Mouse (Mus musculus) gastrocnemius, postnatal 4 days (tissue): Measurements from ENCODE around the gene Ndufaf7. TPM values are rescaled to one million over a fixed set of nuclear protein-coding genes. Genes with fewer than 3 reads are reported as not detected.

Experiments
- DNase-seq, 2 experiments: peaks; one replicate each; pipeline ENCODE4 v3.0.0; 2021 to 2022; ENCODE audit warnings: low spot score in 2 of 2, mixed read lengths in 2 of 2
- total RNA-seq, 2 experiments: library from RNA; stranded (reverse); gene quantifications; 2 replicates each; pipeline ENCODE4 v1.2.3; 2021

The Ndufaf7 gene
- total RNA-seq, 2 experiments from 2014 or later, result 29.5 to 33.5 TPM

DNA sequence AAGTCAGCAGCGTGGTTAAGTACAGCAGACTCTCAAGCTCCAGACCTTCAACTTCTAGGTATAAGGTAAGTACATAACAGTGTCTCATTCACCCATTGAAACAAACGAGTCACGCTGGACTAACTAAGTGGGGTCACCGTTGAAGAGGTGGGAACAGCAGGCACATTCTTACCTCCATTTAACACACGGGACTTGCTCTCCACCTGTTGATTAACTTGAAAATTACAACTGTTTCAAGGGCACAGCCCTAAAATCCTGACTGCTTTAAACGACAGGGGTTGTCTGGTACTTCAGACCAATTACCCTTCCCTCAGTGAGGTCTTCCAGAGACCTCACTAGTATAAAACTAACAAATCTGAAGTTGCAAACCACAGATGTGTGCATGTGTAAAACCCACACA, 22.5 kb downstream of the Ndufaf7 start:
- no peak for DNase-seq

- no peak for DNase-seq
These were observed 27.5 kb downstream of the Ndufaf7 start for GRCm38 (mm10) chr17:78964387-78964786.

DNA sequence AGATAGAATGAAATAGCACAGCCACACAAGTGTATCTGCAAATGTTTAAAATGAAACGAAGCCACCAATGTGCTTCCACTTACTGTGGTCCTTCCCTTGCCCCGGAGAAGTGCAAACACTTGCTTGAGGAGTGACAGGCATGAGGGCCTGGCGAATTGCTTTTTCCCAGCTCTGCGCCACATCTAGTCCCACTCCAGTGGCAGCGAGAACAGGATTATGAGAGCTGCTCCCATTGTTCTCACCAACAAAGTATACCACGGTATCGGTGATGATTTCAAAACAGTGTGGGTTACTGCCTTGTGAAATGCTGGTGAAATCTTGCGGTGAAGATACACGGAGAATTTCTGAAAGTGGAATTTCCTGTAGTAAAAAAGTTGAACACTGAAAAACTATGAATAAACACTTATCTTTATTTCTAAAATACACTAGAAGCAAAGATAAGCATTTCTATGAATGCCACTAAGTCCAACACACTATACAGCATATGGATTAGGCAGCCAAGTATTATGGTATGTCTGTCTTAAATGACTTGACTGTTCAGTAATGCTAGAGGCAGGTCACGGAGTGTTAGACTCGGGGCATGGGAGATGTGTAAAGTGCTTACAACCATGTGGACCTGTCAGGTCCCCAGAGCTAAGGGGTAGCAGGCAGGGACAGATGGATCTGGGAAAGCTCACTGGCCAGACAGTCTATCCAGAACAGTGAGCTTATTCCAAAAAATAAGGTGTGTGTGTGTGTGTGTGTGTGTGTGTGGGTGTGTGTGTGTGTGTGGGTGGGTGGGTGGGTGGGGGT, 29.4 kb downstream of the Ndufaf7 start:
- no peak for DNase-seq

- DNase-seq, result no peak
These were observed 31.6 kb downstream of the Ndufaf7 start for GRCm38 (mm10) chr17:78968500-78968899.

GRCm38 (mm10) chr17:78983166-78983565, 46.2 kb downstream of the Ndufaf7 start:
- no peak for DNase-seq

DNA sequence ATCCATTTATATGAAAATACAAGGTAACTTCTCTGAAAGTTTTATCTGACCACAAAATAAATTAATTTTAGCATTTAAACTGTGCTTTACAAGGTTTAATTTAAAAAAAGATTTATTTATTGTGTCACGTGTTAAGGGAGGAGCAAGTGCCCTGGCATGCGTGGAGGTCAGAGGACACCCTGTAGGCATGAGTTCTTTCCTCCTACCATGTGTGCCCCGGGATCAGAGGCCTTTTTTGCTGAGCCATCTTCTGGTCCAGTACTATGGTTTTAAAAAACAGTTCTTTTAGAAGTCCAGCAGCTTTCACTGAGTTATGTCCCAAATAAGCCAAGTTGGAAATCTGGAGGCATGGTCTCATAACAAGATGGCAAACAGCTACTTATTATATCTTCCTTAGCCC, 46.8 kb downstream of the Ndufaf7 start:
- DNase-seq, result no peak

- DNase-seq, result no peak
These were observed 52.1 kb downstream of the Ndufaf7 start for GRCm38 (mm10) chr17:78989015-78989414.

GRCm38 (mm10) chr17:78991549-78991948, 54.6 kb downstream of the Ndufaf7 start:
- DNase-seq, result no peak

DNA sequence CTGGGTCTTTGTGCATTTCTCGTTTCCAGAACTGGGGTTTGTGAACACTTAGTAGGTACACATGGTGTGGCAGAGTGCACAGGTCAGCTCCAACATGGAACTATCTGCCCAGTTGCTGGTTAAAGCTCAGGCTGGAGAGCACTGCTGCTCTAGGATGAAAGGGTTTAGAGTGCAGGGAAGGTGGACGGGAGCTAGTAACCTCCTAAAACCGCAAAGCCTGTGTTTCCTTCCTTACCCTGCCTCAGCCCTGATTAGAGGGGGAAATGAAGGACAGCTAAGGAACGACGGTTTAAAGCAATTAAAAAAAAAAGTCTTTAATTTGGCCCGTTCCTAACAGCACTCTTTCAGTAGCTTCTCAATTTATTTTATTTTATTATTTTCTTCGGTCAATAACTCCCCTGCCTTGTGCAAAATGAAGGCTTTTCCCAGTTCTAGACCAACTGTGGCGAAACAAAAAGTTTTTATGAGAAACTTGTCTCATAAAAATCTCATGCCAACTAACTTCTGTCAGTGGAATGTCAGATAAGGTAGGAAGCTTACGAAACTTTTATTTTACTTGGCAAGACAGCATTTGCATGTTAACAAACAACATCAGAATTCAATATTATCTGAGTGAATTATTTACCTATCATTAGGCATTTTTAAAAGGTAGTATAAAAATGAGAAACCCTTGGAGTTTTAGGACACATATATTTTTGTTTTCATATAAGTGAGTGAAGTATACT, 55.5 kb downstream of the Ndufaf7 start:
- DNase-seq, result no peak

DNA sequence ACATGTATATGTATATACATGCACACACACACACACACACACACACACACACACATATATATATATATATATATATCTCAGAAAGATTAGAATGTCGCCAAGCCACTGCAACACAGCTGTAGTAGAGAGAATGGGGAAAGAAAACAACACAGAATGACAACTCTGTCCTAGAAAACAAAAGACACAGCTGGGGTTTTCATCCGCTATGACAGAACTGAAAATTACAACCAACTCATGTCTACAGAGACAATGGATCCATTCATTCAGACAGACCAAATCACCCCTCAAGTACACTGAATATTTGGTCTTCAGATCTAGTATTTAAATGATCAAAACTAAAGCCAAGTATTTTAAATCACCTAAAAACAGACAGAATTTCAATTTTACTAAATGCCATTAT, 56.7 kb downstream of the Ndufaf7 start:
- DNase-seq, result no peak

GRCm38 (mm10) chr17:78994382-78994781, 57.4 kb downstream of the Ndufaf7 start:
- no peak for DNase-seq

GRCm38 (mm10) chr17:78994931-78995820, 58.2 kb downstream of the Ndufaf7 start:
- DNase-seq, result no peak

Other genes starting within 250 kb of the Ndufaf7 start
- gene Strn, start 199.9 kb upstream of the Ndufaf7 start, total RNA-seq, result 10 to 100 TPM; 17.3 to 18.5 TPM
- gene Heatr5b, start 101.8 kb upstream of the Ndufaf7 start, total RNA-seq, result 10 to 100 TPM; 18.1 to 18.8 TPM
- 10 to 100 TPM; 23.7 to 25.8 TPM for gene Gpatch11, start 101.6 kb upstream of the Ndufaf7 start, total RNA-seq
- gene Eif2ak2, start 54.6 kb upstream of the Ndufaf7 start, total RNA-seq, result 10 to 100 TPM; 10.1 to 14.7 TPM
- gene Sult6b1, start 30.1 kb upstream of the Ndufaf7 start, total RNA-seq, result not detected
- 10 to 100 TPM; 45.3 to 60.5 TPM for gene Cebpzos, start 20.6 kb upstream of the Ndufaf7 start, total RNA-seq
- gene Cebpz, start 70 bp upstream of the Ndufaf7 start, total RNA-seq, result 10 to 100 TPM; 25.4 to 28.2 TPM
- gene Prkd3, start 83.7 kb downstream of the Ndufaf7 start, total RNA-seq, result 10 to 100 TPM; 37.9 to 39.6 TPM
- 10 to 100 TPM; 29.0 to 31.5 TPM for gene Qpct, start 114.8 kb downstream of the Ndufaf7 start, total RNA-seq